Mouse (Mus musculus): Measurements from ENCODE around the gene Tesc. TPM values are rescaled to one million over a fixed set of nuclear protein-coding genes. Genes with fewer than 3 reads are reported as not detected.

Tesc gene
- 10 to 100 TPM; 63.1 to 86.1 (median 73.9) TPM for total RNA-seq (2022)

GRCm38 (mm10) chr5:118027698-118028190 lies at the start of gene Tesc:
TSS of gene Tesc (plus strand) at chr5:118027743.
- no peak for DNase-seq (ENCODE audit: low spot score in 2 of 2)

GRCm38 (mm10) chr5:117978159-117978697 lies 49.3 kb upstream of the Tesc start:
- no peak for DNase-seq (ENCODE audit: low spot score in 2 of 2)

- DNase-seq (ENCODE audit: low spot score in 2 of 2) = no peak
Observed at GRCm38 (mm10) chr5:117979082-117979481, 48.5 kb upstream of the Tesc start.

GRCm38 (mm10) chr5:117980921-117981320 lies 46.6 kb upstream of the Tesc start:
- DNase-seq (ENCODE audit: low spot score in 2 of 2) = no peak

- no peak for DNase-seq (ENCODE audit: low spot score in 2 of 2)
Observed at GRCm38 (mm10) chr5:117981943-117982342, 45.6 kb upstream of the Tesc start.

GRCm38 (mm10) chr5:117986327-117986726 lies 41.2 kb upstream of the Tesc start:
- no peak for DNase-seq (ENCODE audit: low spot score in 2 of 2)

GRCm38 (mm10) chr5:117987891-117988290 lies 39.7 kb upstream of the Tesc start:
- no peak for DNase-seq (ENCODE audit: low spot score in 2 of 2)

- no peak for DNase-seq (ENCODE audit: low spot score in 2 of 2)
Observed at GRCm38 (mm10) chr5:117988367-117988766, 39.2 kb upstream of the Tesc start.

GRCm38 (mm10) chr5:117989773-117990172 lies 37.8 kb upstream of the Tesc start:
- DNase-seq (ENCODE audit: low spot score in 2 of 2) = no peak

GRCm38 (mm10) chr5:117990957-117991356 lies 36.6 kb upstream of the Tesc start:
- DNase-seq (ENCODE audit: low spot score in 2 of 2) = no peak

GRCm38 (mm10) chr5:117993550-117993949 lies 34.0 kb upstream of the Tesc start:
- DNase-seq (ENCODE audit: low spot score in 2 of 2) = peak in 1 of 2 experiments; percentile 42

GRCm38 (mm10) chr5:117995372-117995901 lies 32.1 kb upstream of the Tesc start:
- DNase-seq (ENCODE audit: low spot score in 2 of 2) = no peak

- DNase-seq (ENCODE audit: low spot score in 2 of 2) = no peak
Observed at GRCm38 (mm10) chr5:117995911-117996310, 31.6 kb upstream of the Tesc start.

- DNase-seq (ENCODE audit: low spot score in 2 of 2) = no peak
Observed at GRCm38 (mm10) chr5:117996581-117996980, 31.0 kb upstream of the Tesc start.

GRCm38 (mm10) chr5:117997434-117997970 lies 30.0 kb upstream of the Tesc start:
- no peak for DNase-seq (ENCODE audit: low spot score in 2 of 2)

GRCm38 (mm10) chr5:117999061-117999460 lies 28.5 kb upstream of the Tesc start:
- DNase-seq (ENCODE audit: low spot score in 2 of 2) = no peak

GRCm38 (mm10) chr5:117999584-117999983 lies 28.0 kb upstream of the Tesc start:
- DNase-seq (ENCODE audit: low spot score in 2 of 2) = peak in 1 of 2 experiments; percentile 61

GRCm38 (mm10) chr5:118002059-118002458 lies 25.5 kb upstream of the Tesc start:
- DNase-seq (ENCODE audit: low spot score in 2 of 2) = peak in 1 of 2 experiments; percentile 72

- DNase-seq (ENCODE audit: low spot score in 2 of 2) = peak in 1 of 2 experiments; percentile 67
Observed at GRCm38 (mm10) chr5:118004619-118005018, 22.9 kb upstream of the Tesc start.

- DNase-seq (ENCODE audit: low spot score in 2 of 2) = no peak
Observed at GRCm38 (mm10) chr5:118005728-118006127, 21.8 kb upstream of the Tesc start.

- DNase-seq (ENCODE audit: low spot score in 2 of 2) = no peak
Observed at GRCm38 (mm10) chr5:118008344-118008743, 19.2 kb upstream of the Tesc start.

GRCm38 (mm10) chr5:118010872-118011271 lies 16.7 kb upstream of the Tesc start:
- DNase-seq (ENCODE audit: low spot score in 2 of 2) = no peak

- no peak for DNase-seq (ENCODE audit: low spot score in 2 of 2)
Observed at GRCm38 (mm10) chr5:118011796-118012195, 15.7 kb upstream of the Tesc start.

All from layer of hippocampus, adult 8-10 months (tissue).